Mouse (Mus musculus) right cerebral cortex, postnatal 4 days (tissue): ENCODE results near the gene Ppfibp1.

ENCODE experiments used
- DNase-seq: peaks from one replicate; pipeline ENCODE4 v3.0.0-alpha.2; 2022

Ppfibp1 gene

DNA sequence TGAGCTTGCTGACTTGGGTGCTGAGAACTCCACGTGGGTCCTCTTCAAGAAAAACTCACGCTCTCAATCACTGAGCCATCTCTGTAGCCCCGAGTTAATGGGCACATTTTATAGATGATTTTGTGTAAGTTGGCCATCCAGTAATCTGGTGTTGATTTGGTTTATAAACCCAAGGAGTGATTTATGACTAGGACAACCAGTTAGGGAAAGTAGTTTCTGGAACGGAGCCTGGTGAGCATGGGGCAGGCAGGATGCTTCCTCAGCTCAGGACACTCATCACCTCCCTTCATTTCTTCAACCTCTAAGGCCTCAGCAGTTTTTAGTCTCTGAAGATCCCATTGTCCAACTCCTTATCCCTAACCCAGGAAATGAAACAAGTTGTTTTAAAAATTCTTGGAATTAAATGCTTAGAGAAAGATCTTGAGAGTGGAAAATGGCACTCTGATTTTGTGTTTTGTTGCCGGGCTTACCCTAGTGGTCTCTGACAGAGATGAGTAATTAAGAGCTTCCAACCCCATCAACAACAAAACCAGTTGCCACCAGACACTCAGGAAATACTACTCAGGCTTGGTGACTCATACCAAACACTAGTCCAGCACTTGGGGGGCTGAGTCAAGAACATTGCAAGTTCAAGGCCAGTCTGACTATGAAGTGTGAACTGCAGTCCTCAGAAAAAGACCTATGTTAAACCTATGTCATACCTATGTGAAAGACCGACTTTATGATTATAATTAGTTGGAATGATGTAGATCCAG lies 75.3 kb downstream of the Ppfibp1 start:
- no peak for DNase-seq

DNA sequence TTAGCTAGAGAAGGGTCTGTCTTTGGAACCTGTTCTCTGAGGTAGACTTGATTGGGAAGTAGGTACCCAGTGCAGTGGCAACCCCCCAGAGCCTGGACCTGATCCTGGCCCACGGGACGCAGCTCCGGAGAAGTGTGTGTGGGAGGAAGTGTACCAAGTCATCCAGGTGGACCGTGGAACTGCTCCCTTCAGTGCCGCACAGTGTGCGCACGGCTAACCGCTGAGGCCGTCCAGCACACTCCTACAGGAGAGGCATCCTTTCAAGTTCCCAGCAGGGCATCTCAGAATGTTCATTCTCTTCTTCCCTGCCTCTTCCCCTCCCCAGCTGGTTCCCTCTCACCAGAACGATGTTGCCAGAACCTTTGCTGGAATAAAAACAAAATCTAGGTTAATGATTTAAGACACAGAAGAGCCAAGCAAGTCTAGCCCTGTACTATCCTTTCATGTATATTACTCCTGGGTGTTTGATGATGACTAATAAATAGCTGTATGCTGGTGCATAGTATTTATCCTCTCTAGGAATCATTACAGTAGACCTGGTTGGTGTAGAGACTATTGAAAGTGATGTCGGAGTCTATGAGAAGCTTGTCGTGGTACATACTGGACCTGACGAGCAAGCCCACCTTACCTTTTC lies 77.0 kb downstream of the Ppfibp1 start:
- no peak for DNase-seq

- no peak for DNase-seq
Observed at GRCm38 (mm10) chr6:146966446-146967019, 78.2 kb downstream of the Ppfibp1 start.

GRCm38 (mm10) chr6:146967836-146968235 lies 79.5 kb downstream of the Ppfibp1 start:
- DNase-seq = no peak

GRCm38 (mm10) chr6:146970811-146971210 lies 82.5 kb downstream of the Ppfibp1 start:
- no peak for DNase-seq

DNA sequence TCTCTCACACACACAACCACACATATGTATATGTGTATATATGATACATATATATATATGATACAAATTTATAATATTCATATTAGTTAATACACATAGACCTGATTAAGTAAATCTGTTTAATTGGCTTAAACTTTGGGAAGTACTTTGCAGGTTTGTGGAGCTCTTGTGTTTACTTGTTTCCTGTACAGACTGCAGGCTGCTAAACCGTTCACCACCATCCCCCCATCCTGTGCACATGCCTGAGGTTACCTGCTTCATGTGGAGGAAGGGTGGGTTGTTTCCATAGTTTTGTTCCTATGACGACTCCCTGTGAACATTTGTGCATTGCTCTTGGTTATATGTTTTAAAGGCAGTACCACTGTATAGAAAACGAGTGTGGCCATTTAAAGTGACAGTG lies 83.1 kb downstream of the Ppfibp1 start:
- DNase-seq = no peak

DNA sequence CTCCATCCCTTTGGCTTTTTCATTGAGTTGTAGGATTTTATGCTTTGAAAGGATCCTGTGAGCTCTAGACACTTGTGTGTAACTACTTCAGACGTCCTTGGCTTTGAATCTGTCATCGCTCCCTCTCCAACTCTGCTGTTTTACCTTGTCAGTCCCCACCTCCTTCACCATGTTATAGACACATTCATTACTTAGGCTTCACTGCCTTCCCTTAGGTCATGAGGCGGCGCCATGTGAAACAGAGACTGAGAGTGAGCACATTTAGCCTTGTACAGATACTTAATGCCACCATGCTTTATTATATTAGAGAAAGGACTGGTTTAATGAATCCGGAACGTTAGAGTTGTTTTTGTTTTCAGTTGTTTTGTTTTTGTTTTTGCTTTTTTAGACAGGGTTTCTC lies 83.7 kb downstream of the Ppfibp1 start:
- DNase-seq = no peak

DNA sequence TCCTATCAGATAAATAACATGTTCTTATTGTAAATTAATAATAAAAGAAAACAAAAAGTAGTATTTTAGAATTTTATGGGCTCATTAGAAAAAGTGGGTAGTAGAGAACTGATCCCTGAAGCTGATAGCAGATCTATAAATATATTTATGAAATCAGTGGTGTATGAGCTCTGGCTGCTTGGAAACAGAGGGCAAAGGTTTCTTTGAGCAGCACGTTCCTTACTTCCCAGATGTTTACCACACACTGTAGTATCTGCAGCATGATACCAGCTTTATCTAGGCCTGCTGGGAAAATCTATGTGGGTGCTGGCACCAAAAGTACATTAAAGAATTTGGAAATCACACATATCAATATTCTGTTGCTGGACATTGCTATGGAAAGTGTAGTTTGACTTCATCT lies 84.5 kb downstream of the Ppfibp1 start:
- DNase-seq = no peak

- DNase-seq = no peak
Observed at GRCm38 (mm10) chr6:146973406-146973805, 85.1 kb downstream of the Ppfibp1 start.

DNA sequence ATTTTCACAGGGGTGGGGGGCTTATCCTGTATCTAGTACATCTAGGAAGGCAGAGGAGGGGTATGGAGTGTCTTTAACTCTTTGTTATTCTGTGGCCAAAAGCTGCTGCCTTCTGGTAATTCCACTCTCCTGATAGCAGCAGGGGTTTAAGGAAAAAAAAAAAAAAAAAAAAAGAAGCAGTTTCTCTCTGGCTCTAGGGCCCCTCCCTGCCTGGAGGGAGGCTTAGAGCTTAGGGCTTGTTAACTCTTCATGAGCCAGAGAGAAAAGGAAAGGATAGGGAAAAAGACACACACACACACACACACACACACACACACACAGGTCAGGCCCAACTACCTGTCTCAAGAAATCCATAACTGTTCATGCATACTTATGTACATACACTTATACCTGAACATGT lies 85.5 kb downstream of the Ppfibp1 start:
- no peak for DNase-seq

GRCm38 (mm10) chr6:146976446-146976845 lies 88.2 kb downstream of the Ppfibp1 start:
- DNase-seq = no peak

GRCm38 (mm10) chr6:146978691-146979114 lies 90.4 kb downstream of the Ppfibp1 start:
- no peak for DNase-seq

DNA sequence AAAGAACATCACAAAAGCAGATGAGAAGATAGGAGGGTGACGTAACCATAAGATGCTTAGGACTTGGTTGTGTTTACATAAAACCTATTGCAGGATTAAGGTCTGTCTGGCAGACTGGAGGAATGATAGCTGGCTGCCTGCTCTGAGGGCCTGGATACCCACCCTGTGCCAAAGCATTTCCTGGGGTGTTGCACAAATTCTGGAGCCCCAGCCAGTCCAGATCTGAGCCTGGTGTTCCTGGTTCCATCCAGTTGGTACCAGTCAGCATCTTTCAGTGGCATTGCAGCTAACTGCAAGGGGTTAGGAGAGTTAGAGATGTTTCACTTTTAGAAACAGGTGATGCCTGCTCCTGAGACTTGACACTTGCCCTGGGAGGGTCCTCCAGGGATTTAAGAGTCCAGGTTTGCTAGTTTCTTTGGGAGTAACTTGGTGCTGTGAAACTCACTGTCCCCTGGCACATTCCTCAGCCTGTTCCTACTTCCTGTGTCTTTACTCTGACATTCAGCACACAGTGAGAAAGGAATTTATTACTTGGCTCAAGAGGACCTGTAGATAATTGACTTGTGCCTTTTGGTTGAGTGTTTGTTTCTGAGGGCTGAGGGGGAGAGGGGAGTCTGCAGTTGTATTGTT lies 90.9 kb downstream of the Ppfibp1 start:
- DNase-seq = no peak

- DNase-seq = no peak
Observed at GRCm38 (mm10) chr6:146979953-146980352, 91.7 kb downstream of the Ppfibp1 start.

DNA sequence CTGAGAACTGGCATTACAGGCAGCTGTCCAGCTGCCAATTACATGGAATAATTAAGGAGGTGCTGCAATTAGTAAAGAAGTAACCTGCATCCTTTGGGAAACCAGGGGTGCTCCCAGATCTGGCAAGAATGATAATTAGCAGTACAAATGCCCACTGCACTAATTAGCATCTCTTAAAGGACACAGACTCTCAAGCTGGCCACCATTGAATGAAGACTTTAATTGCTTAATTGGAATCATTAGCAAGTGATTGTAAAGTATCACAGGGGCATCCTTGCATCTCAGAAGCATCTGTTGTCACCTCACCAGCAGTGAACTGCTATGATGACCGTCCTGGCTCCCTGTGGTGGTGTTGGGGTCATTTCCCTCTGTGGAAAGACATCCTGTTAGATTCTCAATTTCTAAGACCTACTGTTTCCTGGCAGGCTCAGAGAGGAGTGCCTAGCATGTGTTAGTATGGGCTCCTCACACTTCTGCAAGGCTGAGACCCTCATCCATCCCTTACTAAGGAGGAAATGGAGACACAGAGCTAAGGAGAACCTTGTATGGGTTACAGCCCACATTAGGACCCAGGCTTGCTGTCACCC lies 93.1 kb downstream of the Ppfibp1 start:
- DNase-seq = no peak

GRCm38 (mm10) chr6:146984569-146984968 lies 96.3 kb downstream of the Ppfibp1 start:
- DNase-seq = no peak

DNA sequence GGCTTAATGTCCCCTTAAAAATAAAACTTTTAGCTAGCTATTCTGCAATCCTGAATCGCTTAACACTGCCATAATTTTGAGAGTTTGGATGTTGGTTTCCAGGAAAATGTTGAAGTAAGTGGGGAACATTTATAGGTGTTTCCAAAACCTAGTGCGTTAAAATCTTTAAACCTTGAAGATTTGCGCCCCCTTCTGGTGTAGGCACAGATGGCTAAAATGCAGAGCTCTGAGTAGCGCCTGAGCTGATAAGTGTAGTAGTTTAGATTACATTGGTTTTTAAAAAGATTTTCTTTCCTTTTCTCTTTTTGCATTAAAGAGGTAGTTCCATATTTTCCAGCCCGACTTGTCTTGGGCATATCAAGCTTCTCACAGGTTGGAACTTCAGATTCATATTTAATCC lies 105.9 kb downstream of the Ppfibp1 start:
- peak; percentile 75 for DNase-seq

GRCm38 (mm10) chr6:146995391-146995790 lies 107.1 kb downstream of the Ppfibp1 start:
- no peak for DNase-seq

GRCm38 (mm10) chr6:146995878-146996277 lies 107.6 kb downstream of the Ppfibp1 start:
- no peak for DNase-seq

DNA sequence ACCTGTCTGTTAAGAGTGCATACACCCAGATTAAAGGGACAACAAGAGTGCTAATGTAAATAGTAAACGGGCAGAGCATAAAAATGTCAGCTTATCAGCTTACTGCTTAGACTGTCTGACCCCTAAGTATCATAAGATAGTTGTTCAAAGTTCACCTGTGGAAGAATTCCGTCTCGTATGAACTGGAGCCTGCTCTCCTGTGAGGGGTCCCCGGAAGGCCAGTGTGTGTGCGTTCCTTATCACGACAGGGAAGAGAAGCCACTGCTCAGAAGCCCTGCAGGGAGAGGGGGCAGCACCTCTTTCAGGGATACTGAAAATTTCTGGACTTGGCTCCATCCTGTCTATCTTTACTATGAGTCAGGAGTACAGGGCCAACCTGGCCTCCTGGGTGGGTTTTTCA lies 108.7 kb downstream of the Ppfibp1 start:
- DNase-seq = no peak

DNA sequence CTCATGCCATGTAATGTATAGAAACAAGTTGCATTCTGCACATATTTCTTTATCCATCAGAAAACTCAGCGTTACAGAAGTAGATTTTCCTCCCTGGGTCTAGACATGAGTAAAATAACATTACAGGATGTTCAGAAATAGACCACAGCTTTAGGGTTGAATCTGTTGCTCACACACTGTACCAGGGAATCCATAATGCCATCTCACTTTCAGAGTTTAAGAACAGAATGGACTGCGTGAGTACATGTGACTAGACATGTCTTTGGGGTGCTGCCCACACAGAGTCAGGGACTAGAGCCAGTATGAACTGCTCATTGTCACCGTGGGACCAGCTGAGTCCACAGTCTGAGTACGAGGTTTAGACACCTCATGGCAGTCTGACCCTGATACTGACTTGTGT lies 110.4 kb downstream of the Ppfibp1 start:
- DNase-seq = no peak

DNA sequence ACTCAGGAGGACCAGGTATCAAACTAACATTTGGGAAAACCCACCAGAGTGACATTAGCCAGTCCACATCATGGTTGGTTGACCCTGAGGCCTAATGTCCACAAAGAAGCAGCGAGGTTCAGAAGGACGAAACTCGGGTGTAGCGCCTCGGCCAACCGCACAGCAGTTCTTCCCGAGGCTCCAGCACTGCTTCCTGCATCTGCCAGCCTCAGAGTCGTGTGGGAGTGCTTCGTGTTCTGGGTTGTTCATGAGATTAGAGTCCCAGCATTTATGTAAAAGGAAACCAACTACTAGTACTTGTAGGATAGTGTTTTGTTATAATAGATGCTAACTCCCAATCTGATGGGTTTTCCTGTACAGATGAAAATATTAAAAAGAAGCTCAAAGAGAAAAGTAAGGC lies 111.0 kb downstream of the Ppfibp1 start:
- DNase-seq = no peak

GRCm38 (mm10) chr6:146999755-147000154 lies 111.5 kb downstream of the Ppfibp1 start:
- DNase-seq = no peak
